Mouse (Mus musculus) gastrocnemius, postnatal 4 days (tissue): ENCODE results near the gene Camk1d. TPM values are rescaled to one million over a fixed set of nuclear protein-coding genes. Genes with fewer than 3 reads are reported as not detected.
A peak's percentile ranks its signal among the peaks of the same experiment; 100 is the strongest.

Experiments used
- DNase-seq, 2 experiments: peaks; one replicate each; pipeline ENCODE4 v3.0.0; 2021 to 2022; ENCODE audit warnings: low spot score in 2 of 2, mixed read lengths in 2 of 2
- long read RNA-seq, 2 experiments: library from polyadenylated mRNA; stranded (forward); transcript quantifications; one replicate each; pipeline ENCODE4 v2.0.0; 2021
- total RNA-seq, 2 experiments: library from RNA; stranded (reverse); gene quantifications; 2 replicates each; pipeline ENCODE4 v1.2.3; 2021

Gene Camk1d
- total RNA-seq = 1 to 10 TPM; 6.4 to 8.2 TPM
- long read RNA-seq, experiment 1, partial matches to known transcripts = 0 of 1 reads
- long read RNA-seq, experiment 1, other reads (novel, unspliced or antisense) = 1 of 1 reads
- long read RNA-seq, experiment 2, partial matches to known transcripts = 0 of 2 reads
- long read RNA-seq, experiment 2, other reads (novel, unspliced or antisense) = 2 of 2 reads

DNA sequence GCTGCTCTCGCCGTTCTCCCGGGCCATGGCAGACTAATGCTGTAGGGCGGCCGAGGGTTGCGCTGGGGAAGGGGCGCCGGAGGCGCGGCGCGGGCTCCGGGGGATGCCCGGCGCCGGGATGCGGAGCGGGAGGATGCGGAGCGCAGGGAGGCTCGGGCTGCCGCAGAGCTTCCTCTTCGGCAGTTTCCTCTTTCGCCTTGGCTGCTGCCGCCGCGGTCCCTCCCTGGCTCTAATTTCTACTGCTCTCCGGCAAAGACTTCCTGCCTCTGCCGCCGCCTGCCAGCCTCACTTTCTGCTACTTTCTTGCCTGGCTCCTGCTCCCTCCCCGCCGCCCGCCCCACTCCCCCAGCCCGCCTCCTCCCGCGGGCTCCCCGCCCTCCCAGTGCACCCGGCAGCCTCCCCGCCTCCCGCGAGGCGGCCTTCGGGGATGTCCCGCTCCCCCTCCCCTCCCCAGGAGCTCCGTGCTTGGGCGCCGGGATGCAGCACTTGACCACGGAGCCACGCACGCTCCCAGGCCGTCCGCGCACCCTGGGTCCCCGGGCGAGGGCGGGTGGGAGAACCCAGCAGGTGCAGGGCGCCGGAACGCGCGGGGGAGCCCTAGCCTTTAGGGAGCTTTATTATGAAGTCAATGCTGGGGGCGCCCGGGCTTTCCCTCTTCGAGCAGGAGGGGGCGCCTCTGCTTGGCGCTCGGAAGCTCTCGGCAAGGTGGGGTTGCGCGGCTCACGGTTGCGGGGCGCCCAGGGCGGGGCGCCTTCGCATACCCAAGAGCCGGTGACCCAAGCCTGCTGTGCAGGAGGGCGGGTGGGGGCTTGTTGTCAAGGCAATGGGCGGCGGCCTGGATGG lies at the start of gene Camk1d:
Camk1d (minus strand) TSS at position 305 of the 843 bp plus-strand sequence.
- DNase-seq = peak; percentile 51 to 72

DNA sequence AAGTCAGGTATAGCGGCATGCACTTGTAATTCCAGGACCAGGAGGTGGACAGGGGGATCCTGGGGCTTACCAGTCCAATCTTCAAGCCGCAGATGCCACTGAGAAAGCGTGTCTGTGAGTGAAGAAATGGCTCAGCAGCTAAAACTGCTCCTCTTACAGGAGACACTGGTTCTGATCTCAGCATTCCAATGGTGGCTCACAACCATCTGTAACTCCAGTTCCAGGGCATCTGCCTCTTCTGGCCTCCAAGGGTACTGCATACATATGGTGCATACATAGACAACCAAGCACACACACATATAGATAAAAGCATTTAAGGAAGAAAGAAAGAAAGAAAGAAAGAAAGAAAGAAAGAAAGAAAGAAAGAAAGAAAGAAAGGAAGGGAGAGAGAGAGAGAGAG lies 47.7 kb upstream of the Camk1d start:
- DNase-seq = no peak

DNA sequence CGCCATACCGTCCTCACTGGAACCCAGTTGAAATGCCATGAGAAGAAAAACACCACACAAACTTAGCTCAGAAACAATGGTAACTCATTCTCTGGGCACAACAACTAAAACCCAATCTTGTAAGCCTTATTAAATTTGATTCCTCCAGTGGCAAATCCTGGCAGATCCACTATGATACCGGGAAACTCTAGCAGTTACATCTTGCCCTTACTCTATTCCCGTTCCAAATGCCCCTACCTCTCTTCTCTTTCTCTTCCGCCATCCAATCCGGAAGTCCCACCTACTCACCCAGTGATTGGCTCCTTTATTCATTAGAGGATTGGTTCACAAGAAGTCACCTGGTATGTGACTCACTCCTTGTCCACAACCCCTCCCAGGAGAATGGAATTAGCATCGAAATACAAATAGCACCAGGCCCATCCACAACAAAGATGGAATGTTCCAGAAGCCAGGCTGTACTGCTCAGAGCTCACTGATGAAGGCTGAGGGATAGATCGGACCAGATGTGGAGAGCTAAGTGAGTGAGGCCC lies 46.2 kb upstream of the Camk1d start:
- DNase-seq = no peak

DNA sequence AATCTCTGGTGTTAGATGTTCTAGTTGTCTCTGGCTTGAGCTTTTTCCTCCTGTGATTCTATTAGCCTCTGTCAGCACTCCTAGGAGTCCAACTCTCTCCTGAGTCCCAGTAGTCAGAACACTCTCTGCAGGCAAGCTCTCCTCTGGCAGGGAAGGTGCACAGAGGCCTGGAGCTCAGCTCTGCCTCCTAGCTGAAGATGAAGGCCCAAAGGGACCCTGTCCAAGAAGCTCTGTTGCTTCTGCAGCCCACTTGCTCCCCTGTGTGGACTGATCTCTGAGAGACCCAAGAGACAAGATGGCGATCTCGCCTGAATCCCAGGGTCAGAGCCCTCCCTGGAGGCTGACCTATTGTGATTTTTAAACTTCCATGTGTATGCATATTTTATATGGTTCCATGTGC lies 44.3 kb upstream of the Camk1d start:
- DNase-seq = no peak

DNA sequence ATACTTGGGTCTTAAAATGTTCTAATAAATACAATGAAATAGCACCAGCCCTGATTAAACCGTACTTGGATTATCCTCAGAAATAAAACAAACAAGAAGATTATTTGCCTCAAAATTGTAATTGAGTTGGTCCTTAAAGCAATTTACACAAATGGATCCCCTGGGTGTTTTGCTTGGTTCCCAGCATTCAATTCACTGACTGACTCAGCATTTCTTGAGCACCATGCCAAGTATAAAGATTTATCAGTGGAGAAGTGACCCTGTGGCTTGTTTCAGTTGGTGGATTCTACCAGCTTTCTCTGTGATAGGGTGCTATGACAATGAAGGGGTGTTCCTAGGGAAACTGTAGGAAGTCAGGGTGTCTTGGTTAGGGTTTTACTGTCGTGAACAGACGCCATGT lies 36.6 kb upstream of the Camk1d start:
- DNase-seq = no peak

DNA sequence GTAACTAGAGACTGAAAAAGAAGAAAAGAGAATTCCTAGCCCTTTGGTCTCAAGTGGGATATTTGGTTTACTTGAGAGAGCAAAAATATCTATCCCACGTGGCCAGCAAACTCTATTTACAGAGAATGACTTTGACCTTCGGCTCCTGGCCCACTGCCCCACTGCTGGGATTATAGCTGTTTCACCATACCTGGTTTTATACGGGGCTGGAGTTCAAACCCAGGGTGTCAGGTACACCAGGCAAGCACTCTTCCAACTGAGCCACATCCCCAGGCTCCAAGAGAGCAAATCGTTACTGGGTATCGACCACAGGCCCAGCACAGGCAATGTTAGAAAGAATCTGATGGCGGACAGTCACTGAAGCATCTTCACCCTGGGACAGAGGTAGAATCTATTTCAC lies 34.9 kb upstream of the Camk1d start:
- DNase-seq = no peak

DNA sequence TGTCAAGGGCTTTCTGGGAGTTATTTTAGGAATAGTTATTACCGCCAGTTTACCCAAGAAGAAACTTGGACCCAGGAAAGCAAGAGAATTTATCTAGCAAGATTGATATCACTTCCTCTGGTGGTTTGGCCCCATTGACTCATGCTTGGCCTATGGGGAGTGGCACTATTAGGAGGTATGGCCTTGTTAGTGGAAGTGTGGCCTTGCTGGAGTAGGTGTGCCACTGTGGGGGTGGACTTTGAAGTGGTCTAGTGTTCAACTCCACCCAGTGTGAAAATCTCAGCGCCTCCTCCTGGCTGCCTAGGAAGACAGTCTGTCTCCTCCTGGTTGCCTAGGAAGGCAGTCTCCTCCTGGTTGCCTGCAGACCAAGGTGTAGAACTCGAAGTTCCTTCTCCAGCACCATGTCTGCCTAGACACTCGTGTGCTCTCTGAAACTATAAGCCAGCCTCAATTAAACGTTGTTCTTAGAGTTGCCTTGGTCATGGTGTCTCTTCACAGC lies 33.3 kb upstream of the Camk1d start:
- DNase-seq = no peak

DNA sequence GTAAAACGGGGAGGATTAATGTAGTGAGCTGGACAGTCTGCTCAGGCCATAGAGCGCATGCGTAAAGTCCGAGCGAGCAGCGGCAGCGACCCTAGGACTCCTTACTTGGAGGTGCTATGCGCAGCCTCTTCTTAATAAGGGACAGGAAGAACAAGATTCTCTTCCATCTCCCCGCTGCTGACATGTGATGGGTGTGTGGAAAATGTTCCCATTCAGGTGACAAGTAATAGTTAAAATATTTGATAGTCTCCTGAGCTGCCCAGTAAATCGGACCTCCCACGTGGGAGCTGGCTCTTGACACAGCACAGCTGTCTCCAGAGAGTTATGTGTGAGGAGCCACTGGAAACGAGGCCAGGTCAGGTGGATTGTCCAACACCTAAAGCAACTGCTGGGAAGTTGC lies 32.2 kb upstream of the Camk1d start:
- DNase-seq = no peak

DNA sequence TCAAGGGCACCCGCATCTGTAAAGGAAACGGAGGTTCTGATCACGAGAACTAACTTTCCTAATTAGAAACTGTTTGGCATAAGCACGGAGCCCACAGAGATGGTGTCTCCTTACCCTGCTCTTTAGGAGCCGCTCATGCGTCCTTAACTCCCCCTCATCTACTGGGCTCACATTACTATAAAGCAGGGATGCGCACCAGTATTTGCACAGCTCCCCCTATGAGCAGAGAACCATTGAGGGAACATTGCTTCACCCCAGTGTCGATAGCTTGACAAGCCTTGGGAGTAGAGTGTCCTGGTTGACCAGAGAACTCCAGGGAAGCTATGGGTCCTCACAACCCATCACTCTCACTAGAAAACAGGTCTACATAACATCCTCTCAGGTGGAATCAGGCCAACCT lies 29.6 kb upstream of the Camk1d start:
- no peak for DNase-seq

DNA sequence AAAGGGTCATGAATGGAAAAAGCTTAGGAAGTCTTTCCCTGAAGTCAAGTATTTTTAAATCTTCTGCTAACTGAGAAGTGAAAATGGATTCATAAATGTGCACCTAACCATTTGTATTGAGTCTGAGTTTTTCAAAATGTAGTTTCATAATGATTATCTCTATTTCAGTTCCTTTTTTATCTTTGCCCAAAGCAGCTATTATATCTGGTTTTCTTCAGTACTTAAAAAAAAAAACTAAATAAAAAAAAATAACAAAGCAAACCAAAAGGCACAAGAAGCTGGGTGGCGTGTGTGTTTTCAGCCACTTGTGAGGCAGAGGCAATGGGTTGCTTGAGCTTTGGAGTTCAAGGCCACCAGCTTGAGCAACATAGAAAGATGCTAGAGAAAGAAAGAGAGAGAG lies 26.6 kb upstream of the Camk1d start:
- DNase-seq = no peak

DNA sequence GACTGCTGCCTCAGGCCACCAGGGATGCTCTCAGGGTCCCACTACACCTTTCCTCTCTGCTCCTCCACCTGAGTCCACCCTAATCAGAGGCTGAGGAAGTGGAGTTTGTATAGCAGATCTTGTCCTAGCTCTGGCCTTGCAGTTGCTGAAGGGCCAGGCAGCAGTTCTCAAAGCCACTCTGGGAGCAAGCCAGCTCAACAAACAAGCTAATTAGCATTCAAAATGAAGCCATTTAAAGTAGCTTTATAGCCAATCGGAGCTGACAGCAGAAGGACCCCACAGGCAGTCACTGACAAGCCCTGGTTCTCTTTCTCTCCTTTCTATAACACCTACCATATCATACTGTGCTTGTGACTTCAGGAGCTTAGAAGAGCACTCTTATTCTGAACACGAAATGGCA lies 21.6 kb upstream of the Camk1d start:
- DNase-seq = no peak

DNA sequence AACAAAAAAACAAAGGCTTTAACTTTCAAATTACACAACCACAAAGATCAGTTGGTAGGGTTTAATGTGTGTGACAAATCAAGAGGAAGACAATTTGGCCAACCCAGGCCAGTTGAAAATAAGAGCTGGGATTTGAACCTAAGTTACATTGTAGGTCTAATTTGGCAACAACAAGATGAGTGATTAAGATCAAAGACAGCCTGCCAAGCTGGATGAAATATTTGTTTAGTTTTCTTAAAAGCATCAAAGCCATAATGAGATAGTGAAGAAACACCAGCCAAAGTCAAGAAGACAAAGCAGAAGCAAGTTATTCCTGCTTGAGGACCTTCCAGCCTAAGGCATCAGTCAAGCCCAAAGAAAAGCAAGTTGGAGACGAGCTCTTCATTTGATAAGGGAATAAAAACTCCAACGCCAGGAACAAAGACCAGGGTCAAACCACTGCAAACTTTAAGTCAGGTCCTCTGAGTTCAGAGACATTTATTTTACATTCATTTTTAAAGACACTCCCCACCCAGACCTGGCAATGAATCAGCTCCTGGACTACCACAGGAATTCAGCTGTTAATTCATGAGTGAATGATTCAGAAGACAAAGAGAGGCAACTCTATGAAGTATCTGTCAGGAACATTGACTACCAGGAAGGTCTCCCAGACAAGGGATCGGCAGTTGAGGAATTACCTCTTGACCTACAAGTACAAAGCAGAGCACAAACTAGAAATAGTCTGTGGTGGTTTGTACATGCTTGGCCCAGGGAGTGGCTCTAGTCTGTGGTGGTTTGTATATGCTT lies 19.2 kb upstream of the Camk1d start:
- DNase-seq = no peak

DNA sequence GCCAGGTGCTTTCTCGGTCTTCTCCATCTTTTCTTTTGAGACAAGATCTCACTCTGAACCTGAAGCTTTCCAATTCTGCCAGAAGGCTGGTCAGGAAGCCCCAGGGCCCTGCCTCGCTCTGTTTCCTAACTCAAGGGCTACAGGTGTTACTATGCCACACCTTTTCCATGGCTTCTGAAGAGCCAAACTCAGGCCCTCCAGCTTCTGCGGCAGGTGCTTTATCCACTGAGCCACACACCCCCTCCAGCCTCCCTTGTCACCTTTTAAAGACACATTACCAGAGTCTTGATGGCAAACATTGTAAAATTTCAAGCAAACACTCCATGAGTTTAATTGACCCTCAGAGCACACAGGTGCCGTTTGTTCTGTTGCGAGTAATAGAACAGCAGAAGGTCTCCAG lies 17.7 kb upstream of the Camk1d start:
- DNase-seq = no peak

DNA sequence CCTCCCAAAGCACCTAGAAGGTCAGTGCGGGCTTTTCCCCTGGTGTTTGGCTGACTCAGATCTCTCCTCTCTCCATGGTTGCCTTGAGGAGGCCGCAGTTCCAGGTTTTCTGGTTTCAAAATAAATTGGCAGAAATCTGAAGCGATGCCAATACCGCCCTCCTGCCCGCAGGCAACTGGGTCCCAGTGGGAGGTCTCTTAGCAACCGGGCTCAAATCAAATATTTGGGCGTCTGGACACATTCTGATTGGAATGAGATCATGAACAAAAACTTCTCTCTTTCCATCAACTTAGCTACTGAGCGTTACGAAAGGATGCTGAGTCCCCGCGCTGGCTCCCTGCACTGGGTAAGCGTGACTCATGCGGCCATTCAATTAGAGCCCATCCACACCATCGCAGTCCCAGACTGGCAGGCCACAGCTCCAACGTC lies 16.1 kb upstream of the Camk1d start:
- no peak for DNase-seq

DNA sequence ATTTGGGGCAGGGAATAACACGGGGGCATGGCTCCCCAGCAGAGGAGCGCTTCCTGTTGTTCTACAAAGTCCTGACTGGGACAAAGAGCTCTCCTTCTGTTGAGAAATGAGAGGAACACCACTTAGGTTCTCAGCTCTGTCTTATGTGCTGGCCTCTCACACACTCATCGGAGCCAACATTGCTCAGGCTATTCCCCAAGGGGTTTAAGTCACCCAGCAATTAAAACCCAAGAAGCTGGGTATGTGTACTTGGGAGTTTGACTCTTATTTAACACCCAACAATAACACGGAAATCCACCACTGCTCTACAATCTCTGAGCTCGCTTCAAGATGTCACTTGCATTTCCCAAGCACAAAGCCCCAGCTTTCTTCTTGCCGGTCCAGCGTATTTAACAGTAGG lies 15.6 kb upstream of the Camk1d start:
- no peak for DNase-seq

DNA sequence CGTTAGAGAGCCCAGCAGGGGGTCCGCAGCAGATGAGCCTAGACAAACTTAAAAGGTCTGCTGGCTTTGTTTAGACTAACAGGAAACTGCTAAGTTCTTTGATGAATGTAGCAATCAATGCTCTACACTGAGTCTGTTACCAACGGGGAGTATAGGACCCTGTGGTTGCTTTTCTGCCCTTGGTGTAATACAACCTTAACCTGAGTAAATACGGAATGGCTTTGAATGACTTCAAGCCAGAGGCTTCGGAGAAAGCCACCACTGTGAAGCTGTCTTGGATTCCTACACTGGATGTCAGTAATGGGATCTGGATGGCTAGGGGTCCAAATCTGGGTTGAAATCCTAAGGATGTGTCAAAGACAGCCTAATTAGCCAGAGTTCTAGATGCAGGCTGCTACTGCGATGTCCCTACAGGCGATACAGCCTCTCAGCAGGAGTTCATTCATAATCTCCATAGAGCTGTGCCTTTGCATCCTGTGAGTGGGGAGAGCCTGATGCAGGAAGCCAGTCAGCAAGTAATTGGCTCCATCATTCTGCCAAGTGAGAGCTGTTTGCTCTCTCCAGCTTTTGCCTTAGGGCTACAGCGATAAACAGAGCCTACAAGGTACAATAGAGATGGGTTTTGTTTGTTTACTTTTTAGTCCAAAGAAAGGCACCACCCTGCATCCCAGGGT lies 10.8 kb upstream of the Camk1d start:
- no peak for DNase-seq

DNA sequence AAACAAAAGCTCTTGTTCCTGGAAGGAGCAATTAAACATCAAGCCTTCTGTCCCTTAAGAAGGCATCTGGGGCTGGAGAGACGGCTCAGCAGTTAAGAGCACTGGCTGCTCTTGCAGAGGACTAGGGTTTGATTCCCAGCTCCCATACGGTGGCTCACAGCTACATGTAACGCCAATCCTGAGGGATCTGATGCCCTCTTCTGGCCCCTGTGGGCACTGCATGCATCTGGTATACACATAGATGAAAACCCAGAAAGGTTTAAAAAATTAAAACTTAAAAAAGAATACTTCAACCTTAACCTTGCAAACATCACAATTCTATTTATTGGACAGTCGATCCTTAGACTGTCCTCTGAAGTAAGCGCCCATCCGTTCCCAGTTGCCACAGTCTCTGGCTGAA lies 3.4 kb upstream of the Camk1d start:
- DNase-seq = no peak

DNA sequence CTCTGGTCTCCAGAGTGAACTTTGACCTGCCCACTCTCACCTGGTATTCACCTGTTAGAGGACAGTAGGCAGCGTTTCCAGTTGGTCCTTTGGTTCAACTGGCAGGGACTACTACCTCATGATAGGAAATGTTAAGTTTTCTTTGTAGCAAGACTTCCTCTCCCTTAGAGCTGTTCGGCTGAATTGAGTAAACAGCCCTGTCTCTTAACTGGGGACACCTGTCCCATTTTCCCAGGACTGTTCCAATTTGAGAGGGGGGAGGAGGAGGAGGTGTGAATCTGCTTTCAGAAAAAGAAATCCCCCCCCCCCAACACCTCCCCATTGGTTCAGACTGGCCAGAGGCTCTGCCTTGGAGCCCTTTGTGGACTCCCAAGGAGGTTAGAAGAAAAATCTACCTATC lies 1.2 kb upstream of the Camk1d start:
- no peak for DNase-seq

DNA sequence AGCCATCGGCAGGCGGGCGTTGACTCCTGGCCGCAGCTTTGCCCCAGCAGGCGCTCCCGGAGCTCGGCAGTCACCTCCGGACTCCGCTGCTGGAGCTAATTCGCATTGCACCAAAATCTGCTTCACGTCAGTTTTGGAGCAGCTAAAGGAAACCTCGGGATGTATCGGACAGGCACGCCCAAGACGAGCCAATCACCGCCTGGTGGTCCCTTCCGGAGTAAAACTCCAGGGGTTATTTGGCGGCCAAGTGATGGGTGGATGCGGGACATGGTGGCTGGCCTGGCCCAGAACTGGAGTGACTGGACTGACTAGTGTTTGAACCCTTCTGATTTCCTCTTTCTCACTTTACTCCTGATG lies 717 bp upstream of the Camk1d start:
- DNase-seq = no peak

DNA sequence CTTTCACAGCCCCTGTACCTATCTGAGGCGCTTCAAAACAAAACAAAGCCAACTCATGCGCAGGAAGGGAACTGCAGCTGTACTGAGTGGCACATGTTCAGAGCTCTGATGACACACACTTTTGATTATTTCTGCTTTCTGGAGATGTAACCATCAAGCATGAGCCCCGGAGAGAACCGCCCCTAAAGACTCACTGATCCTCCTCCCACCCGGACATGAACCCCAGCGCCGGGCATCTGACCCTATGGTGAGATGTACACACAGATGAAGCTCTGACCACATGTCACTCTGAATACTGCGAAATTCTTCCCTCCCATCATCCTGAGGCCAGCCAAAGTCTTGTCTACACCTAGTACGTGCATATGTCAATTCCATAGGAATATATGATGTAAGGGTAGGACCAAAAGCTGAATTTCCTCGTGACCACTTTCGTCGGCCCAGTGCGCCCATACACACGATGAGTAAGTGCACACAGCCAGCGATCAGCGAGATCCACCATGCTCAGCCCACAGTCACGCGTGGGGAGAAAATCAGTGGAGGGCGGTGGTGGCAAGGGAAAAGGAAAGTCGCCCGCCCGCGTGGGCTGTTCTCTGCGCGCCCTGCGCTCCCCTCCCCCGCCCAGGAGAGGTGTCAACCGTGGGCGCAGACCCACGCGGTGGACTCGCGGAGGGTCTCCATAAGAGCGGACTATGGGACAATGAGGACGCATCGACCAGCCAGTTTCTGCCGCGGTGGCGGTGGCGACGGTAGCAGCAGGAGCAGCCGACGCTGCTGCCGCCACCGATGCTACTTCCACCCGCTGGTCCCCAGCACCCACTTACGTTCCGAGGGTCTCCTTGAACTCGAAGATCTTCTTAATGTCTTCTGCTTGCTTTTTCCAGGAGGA lies 747 bp downstream of the Camk1d start:
- peak in 1 of 2 experiments; percentile 29 for DNase-seq
